Mouse (Mus musculus) hindbrain, embryonic 12.5 days (tissue): ENCODE measurements around the gene Stk11. TPM values are rescaled to one million over a fixed set of nuclear protein-coding genes. Genes with fewer than 3 reads are reported as not detected.
A peak's percentile ranks its signal among the peaks of the same experiment; 100 is the strongest.

Experiments
- ATAC-seq: fragments of 200-750 bp; cut with Nextera tagmentation; 2 replicates; pipeline ENCODE4 v1.8.0; 2017; ENCODE audit warnings: moderate TSS enrichment; ENCODE audit not compliant: low FRiP score
- H3K27ac ChIP-seq: fragments of 300-500 bp; sonication (generic); 2 replicates; pipeline ENCODE4 v1.5.1; 2016; ENCODE audit warnings: mild to moderate bottlenecking
- H3K27me3 ChIP-seq: fragments of 300-500 bp; sonication (generic); 2 replicates; pipeline ENCODE4 v1.6.1; 2016; ENCODE audit warnings: mild to moderate bottlenecking
- H3K36me3 ChIP-seq: fragments of 300-500 bp; sonication (generic); 2 replicates; pipeline ENCODE4 v1.6.1; 2016; ENCODE audit warnings: mild to moderate bottlenecking
- H3K4me1 ChIP-seq: fragments of 300-500 bp; sonication (generic); 2 replicates; pipeline ENCODE4 v1.6.1; 2016
- H3K4me2 ChIP-seq: fragments of 300-500 bp; sonication (generic); replicated peaks from 2 replicates; pipeline ENCODE4 v1.6.1; 2016; ENCODE audit warnings: mild to moderate bottlenecking
- H3K4me3 ChIP-seq: fragments of 300-500 bp; sonication (generic); 2 replicates; pipeline ENCODE4 v1.5.1; 2016; ENCODE audit warnings: mild to moderate bottlenecking
- H3K9ac ChIP-seq: fragments of 300-500 bp; sonication (generic); 2 replicates; pipeline ENCODE4 v1.6.1; 2016; ENCODE audit warnings: mild to moderate bottlenecking, moderate library complexity
- H3K9me3 ChIP-seq: fragments of 300-500 bp; sonication (generic); replicated peaks from 2 replicates; pipeline ENCODE4 v1.6.1; 2016; ENCODE audit warnings: mild to moderate bottlenecking
- WGBS: fragments of 180-500 bp; shearing (Covaris S2); methylation state at CpG from one replicate; pipeline ENCODE4 v1.1.7; 2016; 5-methylcytosine and 5-hydroxymethylcytosine counted together
- polyA plus RNA-seq: library from polyadenylated mRNA; unstranded; fragments of >200 nt; fragmentation: Nextera tagmentation; extraction: Ambion mirVana; gene quantifications from 2 replicates; pipeline ENCODE4 v1.2.1, GENCODE M21; 2016

Stk11 gene
- polyA plus RNA-seq, 1 experiment from 2014 or later = 16.1 TPM

GRCm38 (mm10) chr10:80116927-80117691, 1.5 kb downstream of the Stk11 start:
- ATAC-seq = no peak
- peaks cover 38% of the 10 kb centered on the region for H3K4me1 ChIP-seq
- H3K36me3 ChIP-seq = peaks cover 34% of the 10 kb centered on the region
- peak overlapping the region; percentile 50 for H3K27ac ChIP-seq
- H3K4me2 ChIP-seq = peak overlapping the region; percentile 99
- no peaks in the 10 kb centered on the region for H3K27me3 ChIP-seq
- WGBS = 7% methylated on average over 30 of the region's 30 CpGs
- H3K4me3 ChIP-seq = peak overlapping the region; percentile 94
- H3K9me3 ChIP-seq = no peaks in the 10 kb centered on the region
- H3K9ac ChIP-seq = peak overlapping the region; percentile 91

GRCm38 (mm10) chr10:80117736-80118135, 2.1 kb downstream of the Stk11 start:
- WGBS = 81% methylated on average over 1 of the region's 1 CpGs
- no peak for ATAC-seq
- Histone ChIP-seq H3K9me3 (no peaks in the 10 kb centered on the region), H3K4me3 (peak overlapping the region; percentile 94), H3K27ac (peak overlapping the region; percentile 50; the same call in 1 of the 2 replicates), H3K4me1 (peaks cover 38% of the 10 kb centered on the region), H3K36me3 (peaks cover 36% of the 10 kb centered on the region), H3K27me3 (no peaks in the 10 kb centered on the region), H3K4me2 (peak overlapping the region; percentile 99), H3K9ac (peak overlapping the region; percentile 91)

DNA sequence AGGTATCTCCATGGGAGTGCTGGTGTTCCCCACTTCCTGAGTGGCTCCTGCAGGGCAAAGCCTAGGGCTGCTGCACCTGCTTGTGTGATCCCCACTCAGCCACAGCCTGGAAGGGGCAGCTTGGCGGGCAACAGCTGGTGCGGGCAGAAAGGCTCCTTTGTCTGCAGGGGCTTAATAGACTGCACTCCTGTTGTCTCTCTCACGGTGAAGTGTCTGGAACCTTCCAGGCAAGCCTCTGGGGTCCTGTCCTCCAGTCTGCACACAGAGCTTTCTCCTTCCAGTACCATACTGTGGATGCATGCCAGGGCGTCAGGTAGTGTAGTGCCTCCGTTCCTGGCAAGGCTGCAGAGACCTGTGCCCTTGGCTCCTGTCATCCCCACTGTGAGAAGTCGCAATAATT, 2.9 kb downstream of the Stk11 start:
- no peak for ATAC-seq
- WGBS = 58% methylated on average over 6 of the region's 6 CpGs
- Histone ChIP-seq H3K27ac (peak overlapping the region; percentile 63; the same call in 1 of the 2 replicates), H3K36me3 (peaks cover 40% of the 10 kb centered on the region), H3K4me3 (peak overlapping the region; percentile 94), H3K4me1 (peaks cover 38% of the 10 kb centered on the region), H3K27me3 (no peaks in the 10 kb centered on the region), H3K9ac (peak overlapping the region; percentile 91), H3K9me3 (no peaks in the 10 kb centered on the region), H3K4me2 (peak overlapping the region; percentile 99)

GRCm38 (mm10) chr10:80120146-80120545, 4.5 kb downstream of the Stk11 start:
- H3K4me3 ChIP-seq = no peak overlapping the region
- H3K4me2 ChIP-seq = no peak overlapping the region
- no peak overlapping the region for H3K27ac ChIP-seq
- no peaks in the 10 kb centered on the region for H3K27me3 ChIP-seq
- no peaks in the 10 kb centered on the region for H3K9me3 ChIP-seq
- 82% methylated on average over 2 of the region's 2 CpGs for WGBS
- H3K4me1 ChIP-seq = peaks cover 33% of the 10 kb centered on the region
- H3K9ac ChIP-seq = no peak overlapping the region
- no peak for ATAC-seq
- H3K36me3 ChIP-seq = peaks cover 56% of the 10 kb centered on the region

GRCm38 (mm10) chr10:80121639-80122038, 6.0 kb downstream of the Stk11 start:
- Histone ChIP-seq H3K4me1 (peaks cover 33% of the 10 kb centered on the region), H3K27me3 (no peaks in the 10 kb centered on the region), H3K9ac (no peak overlapping the region), H3K27ac (no peak overlapping the region), H3K4me2 (no peak overlapping the region), H3K9me3 (no peaks in the 10 kb centered on the region), H3K4me3 (no peak overlapping the region), H3K36me3 (peaks cover 71% of the 10 kb centered on the region)
- no peak for ATAC-seq
- 95% methylated on average over 2 of the region's 2 CpGs for WGBS

DNA sequence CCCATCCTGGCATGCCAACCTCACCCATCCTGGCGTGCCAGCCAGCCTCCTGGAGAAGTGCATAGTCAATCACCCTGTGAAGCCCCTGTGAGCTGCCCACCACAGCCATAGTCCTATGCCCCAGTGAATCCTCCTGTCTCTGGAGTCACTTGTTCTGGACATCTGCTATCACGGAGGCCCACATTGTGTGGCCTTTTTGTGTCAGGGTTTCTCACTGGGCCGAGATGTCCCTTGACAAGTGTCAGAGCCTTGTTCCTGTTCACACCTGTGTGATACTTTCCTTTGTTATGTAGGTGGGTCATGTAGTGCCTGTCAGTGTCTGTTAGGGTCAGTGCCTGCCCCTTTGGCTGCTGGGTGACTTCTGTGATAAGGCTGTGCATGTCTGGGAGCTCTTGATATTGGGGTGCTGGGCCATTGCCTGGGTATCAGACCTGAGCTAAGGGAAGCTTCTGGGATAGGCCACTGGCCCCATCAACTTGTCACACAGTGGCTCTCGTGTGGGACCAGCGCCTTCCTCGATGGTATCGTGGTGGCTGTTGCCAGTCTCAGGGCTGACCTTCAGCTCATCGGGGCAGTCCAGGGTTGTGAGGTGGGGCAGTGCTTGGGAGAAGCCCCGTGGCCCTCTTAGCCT, 8.4 kb downstream of the Stk11 start:
- Histone ChIP-seq H3K36me3 (peaks cover 84% of the 10 kb centered on the region), H3K9me3 (no peaks in the 10 kb centered on the region), H3K27me3 (no peaks in the 10 kb centered on the region), H3K4me3 (no peak overlapping the region), H3K27ac (no peak overlapping the region), H3K4me2 (no peak overlapping the region), H3K4me1 (peaks cover 9% of the 10 kb centered on the region), H3K9ac (no peak overlapping the region)
- no peak for ATAC-seq
- 92% methylated on average over 9 of the region's 9 CpGs for WGBS

DNA sequence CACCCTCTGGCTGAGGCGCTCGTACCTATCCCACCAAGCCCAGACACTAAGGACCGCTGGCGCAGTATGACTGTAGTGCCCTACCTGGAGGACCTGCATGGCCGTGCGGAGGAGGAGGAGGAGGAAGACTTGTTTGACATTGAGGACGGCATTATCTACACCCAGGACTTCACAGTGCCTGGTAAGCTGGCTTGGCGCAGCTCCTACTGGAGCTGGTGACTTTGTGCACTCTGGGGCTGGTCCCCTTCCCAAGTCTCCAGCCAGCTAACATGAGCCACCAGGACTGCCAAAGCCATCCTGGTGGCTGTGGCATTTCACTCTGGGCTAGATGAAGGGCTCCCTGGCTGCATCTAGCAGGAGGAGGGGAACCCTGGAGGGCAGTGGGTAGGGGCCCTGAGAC, 12.3 kb downstream of the Stk11 start:
- no peak for ATAC-seq
- no peak overlapping the region; the same call in 1 of the 2 replicates for H3K27ac ChIP-seq
- no peaks in the 10 kb centered on the region for H3K9me3 ChIP-seq
- WGBS = 95% methylated on average over 8 of the region's 8 CpGs
- no peak overlapping the region for H3K4me2 ChIP-seq
- peaks cover 9% of the 10 kb centered on the region; the same call in 1 of the 2 replicates for H3K27me3 ChIP-seq
- H3K4me3 ChIP-seq = no peak overlapping the region
- H3K9ac ChIP-seq = 0 out of 2 replicates have a peak overlapping the region, but pooled peaks have one; percentile 20
- H3K4me1 ChIP-seq = peaks cover 16% of the 10 kb centered on the region
- H3K36me3 ChIP-seq = peaks cover 91% of the 10 kb centered on the region

- H3K4me1 ChIP-seq = peaks cover 16% of the 10 kb centered on the region
- H3K4me3 ChIP-seq = no peak overlapping the region
- no peaks in the 10 kb centered on the region for H3K9me3 ChIP-seq
- 94% methylated on average over 9 of the region's 9 CpGs for WGBS
- no peak overlapping the region for H3K4me2 ChIP-seq
- H3K36me3 ChIP-seq = peaks cover 93% of the 10 kb centered on the region
- ATAC-seq = no peak
- H3K27ac ChIP-seq = no peak overlapping the region
- H3K9ac ChIP-seq = 0 out of 2 replicates have a peak overlapping the region, but pooled peaks have one; percentile 8
- peaks cover 16% of the 10 kb centered on the region; the same call in 1 of the 2 replicates for H3K27me3 ChIP-seq
These were observed 14.2 kb downstream of the Stk11 start for GRCm38 (mm10) chr10:80129846-80130245.

DNA sequence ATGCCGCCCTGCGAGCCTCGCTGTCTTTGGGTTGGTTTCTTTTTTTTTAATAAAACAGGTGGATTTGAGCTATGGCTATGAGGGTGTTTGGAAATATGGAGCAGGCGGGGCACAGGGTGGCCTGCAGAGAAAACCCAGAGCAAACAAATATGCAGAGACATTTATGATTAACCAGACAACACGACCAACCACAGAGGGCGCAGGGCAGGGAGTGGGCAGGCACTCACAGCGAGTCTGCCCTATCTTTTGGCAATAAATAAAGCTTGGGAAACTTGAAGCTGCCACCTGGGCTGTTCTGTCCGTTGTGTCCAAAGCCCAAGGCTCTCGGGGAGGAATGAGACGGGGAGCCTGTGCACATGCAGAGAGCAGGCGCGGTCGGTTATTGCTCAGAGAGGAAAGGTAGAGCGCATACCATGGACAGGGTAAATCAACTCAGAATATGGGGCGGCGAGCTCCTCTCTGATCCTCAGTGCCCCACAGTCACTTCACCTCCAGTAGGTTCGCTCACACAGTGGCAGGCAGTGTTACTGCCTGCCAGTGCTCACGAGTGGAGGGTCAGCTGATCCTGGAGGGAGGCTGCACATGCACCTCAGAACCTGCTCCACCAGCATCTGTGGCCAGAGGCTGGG, 14.9 kb downstream of the Stk11 start:
- no peak for ATAC-seq
- H3K27me3 ChIP-seq = peaks cover 23% of the 10 kb centered on the region
- H3K27ac ChIP-seq = no peak overlapping the region
- H3K4me1 ChIP-seq = peaks cover 16% of the 10 kb centered on the region
- WGBS = 87% methylated on average over 18 of the region's 18 CpGs
- no peak overlapping the region for H3K4me2 ChIP-seq
- peaks cover 93% of the 10 kb centered on the region for H3K36me3 ChIP-seq
- no peaks in the 10 kb centered on the region for H3K9me3 ChIP-seq
- no peak overlapping the region for H3K9ac ChIP-seq
- no peak overlapping the region for H3K4me3 ChIP-seq

GRCm38 (mm10) chr10:80131316-80131951, 15.8 kb downstream of the Stk11 start:
- Histone ChIP-seq H3K9ac (peak overlapping the region; percentile 15; the same call in 1 of the 2 replicates), H3K9me3 (no peaks in the 10 kb centered on the region), H3K27ac (no peak overlapping the region), H3K4me3 (peak overlapping the region; percentile 16), H3K36me3 (peaks cover 93% of the 10 kb centered on the region), H3K27me3 (peaks cover 32% of the 10 kb centered on the region), H3K4me2 (peak overlapping the region; percentile 38), H3K4me1 (peaks cover 20% of the 10 kb centered on the region)
- ATAC-seq = 0 out of 2 replicates have a peak, but pooled peaks have one; percentile 38
- WGBS = 13% methylated on average over 55 of the region's 55 CpGs

- Histone ChIP-seq H3K9ac (peak overlapping the region; percentile 15; the same call in 1 of the 2 replicates), H3K27ac (no peak overlapping the region), H3K4me1 (peaks cover 25% of the 10 kb centered on the region), H3K27me3 (peaks cover 37% of the 10 kb centered on the region), H3K36me3 (peaks cover 91% of the 10 kb centered on the region), H3K9me3 (no peaks in the 10 kb centered on the region), H3K4me3 (peak overlapping the region; percentile 16; the same call in 1 of the 2 replicates), H3K4me2 (peak overlapping the region; percentile 38)
- WGBS = 28% methylated on average over 27 of the region's 27 CpGs
- no peak for ATAC-seq
These were observed 16.3 kb downstream of the Stk11 start for GRCm38 (mm10) chr10:80131952-80132350.
